Mouse (Mus musculus): ENCODE results near the gene Gm42517. TPM values are rescaled to one million over a fixed set of nuclear protein-coding genes. Genes with fewer than 3 reads are reported as not detected.

Gm42517 gene
- polyA plus RNA-seq, 1 experiment from 2014 or later = 0.07 TPM

DNA sequence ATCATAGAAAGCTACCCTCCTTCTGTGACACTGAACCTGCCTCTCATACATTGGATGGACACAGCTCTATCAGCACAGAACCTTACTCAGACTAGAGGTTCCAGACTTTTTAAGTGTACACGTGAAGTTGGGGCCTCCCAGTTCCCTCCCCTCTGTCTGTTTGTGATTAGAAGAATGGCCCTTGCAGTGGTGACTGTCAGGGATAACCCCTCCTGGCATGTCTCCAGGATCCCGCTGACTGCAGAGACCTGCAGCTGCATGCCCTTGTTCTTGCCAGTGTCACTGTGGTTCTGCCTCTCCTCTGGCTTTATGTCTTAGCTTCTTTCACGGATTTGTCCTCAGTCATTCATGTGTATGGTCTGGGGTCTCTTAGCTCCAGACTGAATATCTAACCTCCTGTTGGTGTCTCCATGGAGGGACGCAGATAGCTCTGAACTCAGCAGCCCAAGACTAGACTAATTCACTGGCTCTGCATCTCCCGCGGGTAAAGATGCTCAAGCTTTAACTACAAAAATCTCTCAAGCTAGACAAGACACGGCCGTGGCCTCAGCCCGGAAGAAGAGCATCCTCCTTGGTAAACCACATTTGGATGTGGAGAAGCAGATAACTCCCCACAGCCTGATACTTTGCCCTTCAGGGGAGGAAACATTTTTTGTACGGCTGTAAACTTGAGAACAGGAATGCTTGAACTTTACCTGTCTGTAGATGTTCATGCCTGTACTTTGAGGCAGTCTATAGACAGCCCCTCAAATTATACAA is 22.2 kb downstream of the Gm42517 start:
- no peak for TF ChIP-seq CTCF (IDR thresholded peaks at IDR 0.05; ENCODE audit: low read depth)
- Histone ChIP-seq H3K27me3 (replicated peaks; ENCODE audit: control insufficient read depth, insufficient read depth, low read length) (no peaks in the 10 kb centered on the region), H3K4me1 (replicated peaks; ENCODE audit: control insufficient read depth, insufficient read depth, low read length) (no peaks in the 10 kb centered on the region), H3K27ac (ENCODE audit: low read depth, low read length) (no peak overlapping the region), H3K9ac (ENCODE audit: low read depth, low read length) (no peak overlapping the region), H3K4me3 (ENCODE audit: low read depth, low read length) (no peak overlapping the region), H3K36me3 (ENCODE audit: control insufficient read depth, insufficient read depth) (peaks cover 42% of the 10 kb centered on the region), H3K4me2 (replicated peaks; ENCODE audit: low read depth) (no peak overlapping the region), H3K9me3 (ENCODE audit: control insufficient read depth) (no peaks in the 10 kb centered on the region)
- ATAC-seq = no peak
- 82% methylated on average over 10 of the region's 10 CpGs for WGBS

DNA sequence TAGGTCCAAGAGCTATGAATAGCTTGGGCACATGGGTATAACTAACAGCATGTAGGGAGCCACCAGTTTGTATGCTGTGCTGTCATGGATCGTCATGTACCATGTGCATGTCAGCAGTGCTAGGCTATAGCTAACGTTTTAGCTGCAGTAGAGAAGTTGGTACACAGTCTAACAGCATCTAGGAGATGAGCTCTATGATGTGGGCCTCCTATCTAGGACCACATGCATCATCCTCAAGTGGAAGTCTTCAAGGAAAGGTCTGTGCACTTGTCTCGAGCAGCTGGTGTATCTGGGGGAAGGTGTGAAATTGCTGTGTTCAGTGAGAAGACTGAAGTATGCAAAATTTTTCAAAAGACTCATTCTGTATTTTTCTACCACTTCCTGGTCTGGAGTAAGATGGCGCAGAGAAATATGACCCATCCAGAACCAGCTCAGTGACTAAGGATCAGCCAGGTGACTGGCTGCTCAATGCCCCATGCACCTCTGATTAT is 24.0 kb downstream of the Gm42517 start:
- no peak for TF ChIP-seq CTCF (IDR thresholded peaks at IDR 0.05; ENCODE audit: low read depth)
- H3K27me3 ChIP-seq (replicated peaks; ENCODE audit: control insufficient read depth, insufficient read depth, low read length) = no peaks in the 10 kb centered on the region
- H3K4me2 ChIP-seq (replicated peaks; ENCODE audit: low read depth) = no peak overlapping the region
- no peaks in the 10 kb centered on the region for H3K9me3 ChIP-seq (ENCODE audit: control insufficient read depth)
- H3K4me3 ChIP-seq (ENCODE audit: low read depth, low read length) = no peak overlapping the region
- no peak for ATAC-seq
- H3K9ac ChIP-seq (ENCODE audit: low read depth, low read length) = no peak overlapping the region
- no peaks in the 10 kb centered on the region for H3K4me1 ChIP-seq (replicated peaks; ENCODE audit: control insufficient read depth, insufficient read depth, low read length)
- H3K27ac ChIP-seq (ENCODE audit: low read depth, low read length) = no peak overlapping the region
- H3K36me3 ChIP-seq (ENCODE audit: control insufficient read depth, insufficient read depth) = peaks cover 39% of the 10 kb centered on the region
- 94% methylated on average over 4 of the region's 4 CpGs for whole genome bisulfite sequencing

- no peak for ATAC-seq
- no peak overlapping the region for H3K4me2 ChIP-seq (replicated peaks; ENCODE audit: low read depth)
- H3K4me1 ChIP-seq (replicated peaks; ENCODE audit: control insufficient read depth, insufficient read depth, low read length) = no peaks in the 10 kb centered on the region
- no peaks in the 10 kb centered on the region for H3K9me3 ChIP-seq (ENCODE audit: control insufficient read depth)
- WGBS = 67% methylated on average over 3 of the region's 3 CpGs
- no peak overlapping the region for H3K9ac ChIP-seq (ENCODE audit: low read depth, low read length)
- H3K27ac ChIP-seq (ENCODE audit: low read depth, low read length) = no peak overlapping the region
- no peaks in the 10 kb centered on the region for H3K27me3 ChIP-seq (replicated peaks; ENCODE audit: control insufficient read depth, insufficient read depth, low read length)
- no peak for TF ChIP-seq CTCF (IDR thresholded peaks at IDR 0.05; ENCODE audit: low read depth)
- peaks cover 23% of the 10 kb centered on the region for H3K36me3 ChIP-seq (ENCODE audit: control insufficient read depth, insufficient read depth)
- no peak overlapping the region for H3K4me3 ChIP-seq (ENCODE audit: low read depth, low read length)
Observed at GRCm38 (mm10) chr5:108338049-108338448, 29.7 kb downstream of the Gm42517 start.

- no peak overlapping the region for H3K4me2 ChIP-seq (replicated peaks; ENCODE audit: low read depth)
- H3K27ac ChIP-seq (ENCODE audit: low read depth, low read length) = no peak overlapping the region
- H3K27me3 ChIP-seq (replicated peaks; ENCODE audit: control insufficient read depth, insufficient read depth, low read length) = no peaks in the 10 kb centered on the region
- H3K4me3 ChIP-seq (ENCODE audit: low read depth, low read length) = no peak overlapping the region
- H3K9me3 ChIP-seq (ENCODE audit: control insufficient read depth) = no peaks in the 10 kb centered on the region
- no peaks in the 10 kb centered on the region for H3K4me1 ChIP-seq (replicated peaks; ENCODE audit: control insufficient read depth, insufficient read depth, low read length)
- WGBS = 43% methylated on average over 4 of the region's 4 CpGs
- H3K36me3 ChIP-seq (ENCODE audit: control insufficient read depth, insufficient read depth) = peaks cover 29% of the 10 kb centered on the region
- no peak for TF ChIP-seq CTCF (IDR thresholded peaks at IDR 0.05; ENCODE audit: low read depth)
- no peak for ATAC-seq
- no peak overlapping the region for H3K9ac ChIP-seq (ENCODE audit: low read depth, low read length)
Observed at GRCm38 (mm10) chr5:108337385-108337784, 30.3 kb downstream of the Gm42517 start.

- 80% methylated on average over 1 of the region's 1 CpGs for WGBS
- Histone ChIP-seq H3K9ac (ENCODE audit: low read depth, low read length) (no peak overlapping the region), H3K4me1 (replicated peaks; ENCODE audit: control insufficient read depth, insufficient read depth, low read length) (no peaks in the 10 kb centered on the region), H3K9me3 (ENCODE audit: control insufficient read depth) (no peaks in the 10 kb centered on the region), H3K27ac (ENCODE audit: low read depth, low read length) (no peak overlapping the region), H3K36me3 (ENCODE audit: control insufficient read depth, insufficient read depth) (peaks cover 32% of the 10 kb centered on the region), H3K4me3 (ENCODE audit: low read depth, low read length) (no peak overlapping the region), H3K4me2 (replicated peaks; ENCODE audit: low read depth) (no peak overlapping the region), H3K27me3 (replicated peaks; ENCODE audit: control insufficient read depth, insufficient read depth, low read length) (no peaks in the 10 kb centered on the region)
- ATAC-seq = no peak
- no peak for TF ChIP-seq CTCF (IDR thresholded peaks at IDR 0.05; ENCODE audit: low read depth)
Observed at GRCm38 (mm10) chr5:108331051-108331450, 36.7 kb downstream of the Gm42517 start.

Other genes with a start within 250 kb of the Gm42517 start
- 19.3 and 20.5 TPM in 2 replicates for gene Tmed5, start 235.3 kb downstream of the Gm42517 start, polyA plus RNA-seq (2015; fragmentation: Nextera tagmentation; extraction: Ambion mirVana)
- gene Ccdc18, start 235.0 kb downstream of the Gm42517 start, polyA plus RNA-seq (2015; fragmentation: Nextera tagmentation; extraction: Ambion mirVana) = 3.3 and 4.9 TPM in 2 replicates
- 29.8 and 31.8 TPM in 2 replicates for gene Dr1, start 99.0 kb downstream of the Gm42517 start, polyA plus RNA-seq (2015; fragmentation: Nextera tagmentation; extraction: Ambion mirVana)
- 3.1 and 3.9 TPM in 2 replicates for gene Pigg, start 55.3 kb downstream of the Gm42517 start, polyA plus RNA-seq (2015; fragmentation: Nextera tagmentation; extraction: Ambion mirVana)
- gene Pde6b, start 20.5 kb upstream of the Gm42517 start, polyA plus RNA-seq (2015; fragmentation: Nextera tagmentation; extraction: Ambion mirVana) = 0.09 and 0.16 TPM in 2 replicates
- 829 and 847 TPM in 2 replicates for gene Atp5k, start 66.5 kb upstream of the Gm42517 start, polyA plus RNA-seq (2015; fragmentation: Nextera tagmentation; extraction: Ambion mirVana)
- gene Mfsd7a, start 81.0 kb upstream of the Gm42517 start, polyA plus RNA-seq (2015; fragmentation: Nextera tagmentation; extraction: Ambion mirVana) = 0.42 and 0.51 TPM in 2 replicates
- 9.3 and 10.2 TPM in 2 replicates for gene Pcgf3, start 93.3 kb upstream of the Gm42517 start, polyA plus RNA-seq (2015; fragmentation: Nextera tagmentation; extraction: Ambion mirVana)
- 2.0 and 2.2 TPM in 2 replicates for gene Cplx1, start 182.1 kb upstream of the Gm42517 start, polyA plus RNA-seq (2015; fragmentation: Nextera tagmentation; extraction: Ambion mirVana)